In genomic region chr3:122300983-122301919, GRCm38 (mm10) we compare ENCODE assay signal across 8 mouse cellular contexts. TPM values are rescaled to one million over a fixed set of nuclear protein-coding genes. Genes with fewer than 3 reads are reported as not detected.
DNase-seq lines count a peak whose midpoint lies in the region; ATAC-seq lines count a peak whose summit lies in the region.
"Had no signal": no experiment of that assay in that cellular context is flagged by ENCODE, and none has a peak within 500 bp of the region (broad histone marks: within the 10 kb centered on the region; RNA-seq: fewer than 3 reads in every experiment).

No protein-coding gene starts in this region.

- H3K27me3 ChIP-seq in midbrain, embryonic 13.5 days = 0 out of 2 replicates have a peak, but pooled peaks cover under 1% of the 10 kb centered on the region

- WGBS in midbrain, embryonic 13.5 days = 68% methylated on average over 9 of the region's 9 CpGs

- H3K4me3 ChIP-seq in midbrain, embryonic 13.5 days (replicated peaks) = no peak overlapping the region
- H3K4me3 ChIP-seq: midbrain, embryonic 12.5 days had no signal

- no peak overlapping the region for H3K9ac ChIP-seq in midbrain, embryonic 13.5 days (replicated peaks)
- H3K9ac ChIP-seq: midbrain, embryonic 12.5 days had no signal

- no peaks in the 10 kb centered on the region for H3K36me3 ChIP-seq in midbrain, embryonic 13.5 days
- H3K36me3 ChIP-seq: midbrain, embryonic 12.5 days had no signal

- peaks cover 28% of the 10 kb centered on the region for H3K4me1 ChIP-seq in midbrain, embryonic 13.5 days (replicated peaks)

- DNase-seq in ovary, adult 18-20 months (ENCODE audit: low spot score) = peak; percentile 29
- DNase-seq in ovary, postnatal 36 days (ENCODE audit: low spot score) = no peak
- DNase-seq in layer of hippocampus, postnatal 36 days = peak; percentile 66 to 67
- peak; percentile 51 for DNase-seq in thymus, postnatal 4 days

- H3K9me3 ChIP-seq in midbrain, embryonic 13.5 days = no peaks in the 10 kb centered on the region
- H3K9me3 ChIP-seq: midbrain, embryonic 12.5 days had no signal

- no peak overlapping the region for H3K4me2 ChIP-seq in midbrain, embryonic 13.5 days (replicated peaks)
- H3K4me2 ChIP-seq: midbrain, embryonic 12.5 days had no signal

- H3K27ac ChIP-seq in midbrain, embryonic 13.5 days = 0 out of 2 replicates have a peak overlapping the region, but pooled peaks have one; percentile 9
- H3K27ac ChIP-seq: midbrain, embryonic 12.5 days had no signal

- peak; percentile 93 for ATAC-seq in common myeloid progenitor, adult 5-6 weeks (replicated peaks; ENCODE audit: low read depth, poor library complexity, severe bottlenecking)
- peak; percentile 88 to 90 for ATAC-seq in hematopoietic stem cell, adult 5-6 weeks (replicated peaks in 1 of 2; ENCODE audit: insufficient read depth in 1 of 2, low FRiP score in 2 of 2, low TSS enrichment in 1 of 2, low read depth in 1 of 2, poor library complexity in 2 of 2, severe bottlenecking in 2 of 2)
- 0 out of 2 replicates have a peak, but pooled peaks have one; percentile 17 for ATAC-seq in midbrain, embryonic 13.5 days

RNA-seq across cellular contexts. Expression of gene Bcar3, which starts 7.3 kb away (rescaled TPM):
- 0.97 and 1.0 TPM in 2 replicates for total RNA-seq in common myeloid progenitor, adult 5-6 weeks (2017)
- 1.1 and 2.8 TPM in 2 replicates for total RNA-seq in hematopoietic stem cell, adult 5-6 weeks (2017)
- total RNA-seq in layer of hippocampus, postnatal 36 days (2021) = 1 to 10 TPM; 8.0 to 9.1 TPM
- 8.0 and 8.9 TPM in 2 replicates for polyA plus RNA-seq in midbrain, embryonic 13.5 days (2015; fragmentation: Nextera tagmentation; extraction: Ambion mirVana)

RNA-seq across cellular contexts. Expression of gene Dnttip2, which starts 27.1 kb away (rescaled TPM):
- 169 and 179 TPM in 2 replicates for total RNA-seq in common myeloid progenitor, adult 5-6 weeks (2017)
- total RNA-seq in hematopoietic stem cell, adult 5-6 weeks (2017) = 160 and 191 TPM in 2 replicates
- total RNA-seq in layer of hippocampus, postnatal 36 days (2021) = 10 to 100 TPM; 28.1 to 29.9 TPM
- polyA plus RNA-seq in midbrain, embryonic 13.5 days (2015; fragmentation: Nextera tagmentation; extraction: Ambion mirVana) = 62.9 and 68.4 TPM in 2 replicates

RNA-seq across cellular contexts. Expression of gene Gclm, which starts 55.9 kb away (rescaled TPM):
- 94.7 and 97.4 TPM in 2 replicates for total RNA-seq in common myeloid progenitor, adult 5-6 weeks (2017)
- 60.3 and 71.8 TPM in 2 replicates for total RNA-seq in hematopoietic stem cell, adult 5-6 weeks (2017)
- total RNA-seq in layer of hippocampus, postnatal 36 days (2021) = 10 to 100 TPM; 79.2 to 84.4 TPM
- polyA plus RNA-seq in midbrain, embryonic 13.5 days (2015; fragmentation: Nextera tagmentation; extraction: Ambion mirVana) = 39.7 and 45.2 TPM in 2 replicates

Comparison
In these comparisons a context has a peak if more than half of its experiments do, and no peak if none do; other contexts are left out.
1. ATAC-seq: peak in every context shown above with its lines; median percentile 93 in common myeloid progenitor, adult 5-6 weeks; 89 in hematopoietic stem cell, adult 5-6 weeks; 17 in midbrain, embryonic 13.5 days.